Mouse (Mus musculus) midbrain, embryonic 11.5 days (tissue): ENCODE results near the gene Trak1. TPM values are rescaled to one million over a fixed set of nuclear protein-coding genes. Genes with fewer than 3 reads are reported as not detected.

Source experiments
- ATAC-seq: fragments of 200-750 bp; cut with Nextera tagmentation; 2 replicates; pipeline ENCODE4 v1.8.0; 2017; ENCODE audit warnings: moderate TSS enrichment, moderate library complexity; ENCODE audit not compliant: low FRiP score
- DNase-seq: peaks from one replicate; pipeline ENCODE4 v3.0.0; 2015; ENCODE audit warnings: low spot score; ENCODE audit errors: missing footprints
- H3K27ac ChIP-seq: fragments of 300-500 bp; sonication (generic); 2 replicates; pipeline ENCODE4 v1.5.1; 2014; ENCODE audit warnings: low read depth, low read length
- H3K27me3 ChIP-seq: fragments of 300-500 bp; sonication (generic); 2 replicates; pipeline ENCODE4 v1.6.1; 2014; ENCODE audit warnings: mild to moderate bottlenecking, low read length, moderate library complexity, mixed read lengths; ENCODE audit not compliant: control insufficient read depth, insufficient read depth
- H3K36me3 ChIP-seq: fragments of 300-500 bp; sonication (generic); 2 replicates; pipeline ENCODE4 v1.6.1; 2014; ENCODE audit warnings: mild to moderate bottlenecking, low read length, moderate library complexity, mixed read lengths; ENCODE audit not compliant: control insufficient read depth, insufficient read depth
- H3K4me1 ChIP-seq: fragments of 300-500 bp; sonication (generic); 2 replicates; pipeline ENCODE4 v1.6.1; 2014; ENCODE audit warnings: low read length; ENCODE audit not compliant: control insufficient read depth, insufficient read depth
- H3K4me2 ChIP-seq: fragments of 300-500 bp; sonication (generic); 2 replicates; pipeline ENCODE4 v1.6.1; 2014; ENCODE audit warnings: mild to moderate bottlenecking, moderate library complexity
- H3K4me3 ChIP-seq: fragments of 300-500 bp; sonication (generic); 2 replicates; pipeline ENCODE4 v1.5.1; 2014; ENCODE audit warnings: low read depth, low read length
- H3K9ac ChIP-seq: fragments of 300-500 bp; sonication (generic); 2 replicates; pipeline ENCODE4 v1.6.1; 2014; ENCODE audit warnings: low read length
- H3K9me3 ChIP-seq: fragments of 300-500 bp; sonication (generic); 2 replicates; pipeline ENCODE4 v1.6.1; 2016; ENCODE audit warnings: low read length; ENCODE audit not compliant: control insufficient read depth
- WGBS: fragments of 180-500 bp; shearing (Covaris S2); extraction: QIAGEN DNeasy Blood & Tissue Kit; methylation state at CpG from one replicate; pipeline ENCODE4 v1.1.7; 2014; 5-methylcytosine and 5-hydroxymethylcytosine counted together
- polyA plus RNA-seq: library from polyadenylated mRNA; unstranded; fragments of >200 nt; fragmentation: Nextera tagmentation; extraction: Ambion mirVana; gene quantifications from 2 replicates; pipeline ENCODE4 v1.2.1, GENCODE M21; 2014

Gene Trak1
- polyA plus RNA-seq, 1 experiment from 2014 or later: 20.5 TPM

DNA sequence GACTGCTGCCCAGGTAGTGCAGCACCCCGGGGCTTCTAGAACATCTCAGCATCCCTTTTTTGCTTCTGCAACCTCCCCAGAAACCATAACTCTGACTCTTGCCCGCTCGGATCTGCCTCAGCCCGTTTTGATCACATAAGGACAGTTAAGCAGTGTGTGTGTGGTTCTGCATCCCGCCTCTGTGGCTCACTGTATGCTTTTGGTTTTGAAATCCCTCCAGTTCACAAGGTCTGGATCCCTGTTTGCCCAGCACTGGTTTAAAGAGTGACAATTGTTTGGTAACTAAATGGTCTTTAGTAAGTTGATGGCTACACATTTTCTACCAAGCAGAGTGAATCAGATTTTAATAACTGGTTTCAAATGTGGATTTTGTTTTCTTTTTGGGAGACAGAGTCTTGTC, 119.2 kb downstream of the Trak1 start:
- Histone ChIP-seq H3K9ac (no peak overlapping the region), H3K4me2 (no peak overlapping the region), H3K36me3 (no peaks in the 10 kb centered on the region), H3K4me1 (no peaks in the 10 kb centered on the region), H3K27me3 (no peaks in the 10 kb centered on the region), H3K4me3 (no peak overlapping the region), H3K9me3 (no peaks in the 10 kb centered on the region), H3K27ac (no peak overlapping the region)
- WGBS: 90% methylated on average over 5 of the region's 5 CpGs
- peak; percentile 2 for DNase-seq
- ATAC-seq: no peak

DNA sequence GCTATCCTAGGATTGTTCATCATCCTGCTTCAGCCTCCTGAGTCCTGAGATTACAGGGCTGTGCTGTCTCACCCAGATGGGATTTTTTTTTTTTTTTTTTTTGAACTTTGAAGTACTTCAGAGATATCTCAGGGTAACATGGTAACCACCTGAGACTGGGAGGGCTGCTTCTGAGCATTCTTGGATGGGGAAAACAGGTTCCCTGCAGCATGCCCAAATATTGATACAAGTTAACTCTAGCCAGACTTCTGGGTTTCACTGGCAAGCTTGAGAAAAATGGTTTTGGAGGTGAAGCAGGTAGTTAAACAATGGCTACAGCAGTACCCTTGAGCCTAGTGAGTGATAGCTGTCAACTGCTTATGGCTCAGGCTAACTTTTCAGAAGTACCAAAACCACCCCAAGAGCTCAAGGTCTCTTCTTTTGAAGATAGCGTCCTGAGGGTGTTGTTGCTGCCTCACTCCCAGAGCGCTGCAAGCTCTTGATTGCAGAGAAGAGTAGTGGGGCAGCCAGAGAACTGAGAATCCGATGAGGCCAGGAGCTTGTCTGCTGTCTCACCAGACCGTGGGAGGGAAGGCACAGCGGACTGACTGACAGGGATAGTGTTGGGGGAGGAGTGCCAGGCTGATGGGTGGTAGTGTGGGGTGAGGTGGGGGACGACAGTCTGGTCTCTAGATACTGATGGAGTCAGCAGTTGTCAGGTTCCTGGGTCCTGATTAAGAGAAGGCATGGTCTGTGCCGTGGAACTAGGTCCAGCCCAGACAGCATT, 119.8 kb downstream of the Trak1 start:
- DNase-seq (no peak), ATAC-seq (no peak)
- Histone ChIP-seq H3K4me2 (no peak overlapping the region), H3K4me3 (no peak overlapping the region), H3K9me3 (no peaks in the 10 kb centered on the region), H3K9ac (no peak overlapping the region), H3K27me3 (no peaks in the 10 kb centered on the region), H3K27ac (no peak overlapping the region), H3K4me1 (no peaks in the 10 kb centered on the region), H3K36me3 (no peaks in the 10 kb centered on the region)
- 84% methylated on average over 7 of the region's 7 CpGs for WGBS

GRCm38 (mm10) chr9:121419011-121419410, 121.7 kb downstream of the Trak1 start:
- Histone ChIP-seq H3K9me3 (no peaks in the 10 kb centered on the region), H3K27ac (no peak overlapping the region), H3K4me3 (no peak overlapping the region), H3K36me3 (no peaks in the 10 kb centered on the region), H3K27me3 (no peaks in the 10 kb centered on the region), H3K4me2 (no peak overlapping the region), H3K9ac (no peak overlapping the region), H3K4me1 (no peaks in the 10 kb centered on the region)
- 91% methylated on average over 3 of the region's 3 CpGs for WGBS
- DNase-seq (no peak), ATAC-seq (no peak)

- no peaks in the 10 kb centered on the region for H3K9me3 ChIP-seq
- H3K27me3 ChIP-seq: no peaks in the 10 kb centered on the region
- no peak overlapping the region for H3K4me2 ChIP-seq
- H3K36me3 ChIP-seq: no peaks in the 10 kb centered on the region
- 86% methylated on average over 7 of the region's 7 CpGs for WGBS
- ATAC-seq: no peak
- no peak overlapping the region for H3K9ac ChIP-seq
- no peak overlapping the region for H3K4me3 ChIP-seq
- no peak for DNase-seq
- no peaks in the 10 kb centered on the region for H3K4me1 ChIP-seq
- H3K27ac ChIP-seq: no peak overlapping the region
Observed at GRCm38 (mm10) chr9:121419573-121419972, 122.3 kb downstream of the Trak1 start.

DNA sequence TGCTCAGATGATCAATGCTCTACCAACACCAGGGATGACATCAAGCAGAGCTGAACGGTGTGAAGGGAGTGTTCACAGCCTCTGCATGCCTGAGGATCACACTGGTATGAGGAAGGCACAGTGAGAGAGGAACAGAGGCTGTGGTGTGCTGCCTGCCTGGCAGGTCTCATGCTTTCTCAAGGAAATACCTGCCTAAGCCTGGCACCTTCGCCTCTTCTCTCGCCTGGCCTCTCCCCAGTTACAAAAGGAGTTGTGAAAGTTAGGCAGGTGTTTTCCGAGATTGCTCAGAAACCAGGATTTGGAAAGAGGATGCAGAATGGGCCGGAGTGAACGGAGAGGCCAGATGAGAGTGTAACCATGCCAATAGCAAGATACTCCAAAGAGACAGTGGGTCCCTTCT, 123.5 kb downstream of the Trak1 start:
- H3K36me3 ChIP-seq: no peaks in the 10 kb centered on the region
- H3K4me1 ChIP-seq: no peaks in the 10 kb centered on the region
- H3K27ac ChIP-seq: no peak overlapping the region
- DNase-seq (no peak), ATAC-seq (no peak)
- H3K9me3 ChIP-seq: no peaks in the 10 kb centered on the region
- H3K9ac ChIP-seq: no peak overlapping the region
- H3K27me3 ChIP-seq: no peaks in the 10 kb centered on the region
- WGBS: 94% methylated on average over 6 of the region's 6 CpGs
- H3K4me3 ChIP-seq: no peak overlapping the region
- no peak overlapping the region for H3K4me2 ChIP-seq

DNA sequence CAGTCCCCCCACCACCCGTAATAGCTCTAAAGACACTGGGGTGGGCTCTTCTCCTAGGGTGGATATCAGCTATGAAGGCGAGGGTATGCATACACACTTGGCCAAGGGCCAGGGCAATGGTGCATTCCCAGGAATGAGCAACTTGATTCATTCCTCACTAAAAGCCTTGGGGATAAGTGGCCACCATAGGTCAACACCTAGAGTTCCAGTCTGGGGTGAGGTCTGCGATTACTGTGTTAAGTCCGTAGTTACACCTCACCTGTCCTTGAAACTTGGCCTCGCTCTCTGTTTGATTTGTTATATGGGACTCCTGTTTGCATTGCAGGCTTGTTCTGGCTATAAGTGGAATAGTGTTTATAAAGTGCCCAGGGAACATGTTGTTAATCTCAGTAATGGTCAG, 125.1 kb downstream of the Trak1 start:
- 92% methylated on average over 5 of the region's 5 CpGs for whole genome bisulfite sequencing

GRCm38 (mm10) chr9:121423621-121424020, 126.3 kb downstream of the Trak1 start:
- no peaks in the 10 kb centered on the region for H3K4me1 ChIP-seq
- WGBS: 86% methylated on average over 6 of the region's 6 CpGs
- no peak overlapping the region for H3K9ac ChIP-seq
- ATAC-seq (no peak), DNase-seq (no peak)
- no peaks in the 10 kb centered on the region for H3K36me3 ChIP-seq
- H3K4me3 ChIP-seq: no peak overlapping the region
- H3K27me3 ChIP-seq: no peaks in the 10 kb centered on the region
- no peak overlapping the region for H3K27ac ChIP-seq
- no peak overlapping the region for H3K4me2 ChIP-seq
- no peaks in the 10 kb centered on the region for H3K9me3 ChIP-seq

More for the DNA sequence above, 125.1 kb downstream of the Trak1 start:
- Histone ChIP-seq H3K36me3 (no peaks in the 10 kb centered on the region), H3K27me3 (no peaks in the 10 kb centered on the region), H3K9ac (no peak overlapping the region), H3K9me3 (no peaks in the 10 kb centered on the region), H3K4me2 (no peak overlapping the region), H3K4me3 (no peak overlapping the region), H3K27ac (no peak overlapping the region), H3K4me1 (no peaks in the 10 kb centered on the region)
- DNase-seq (peak; percentile 44), ATAC-seq (no peak)

- 75% methylated on average over 16 of the region's 16 CpGs for WGBS
- no peaks in the 10 kb centered on the region for H3K36me3 ChIP-seq
- no peaks in the 10 kb centered on the region for H3K27me3 ChIP-seq
- no peak overlapping the region for H3K27ac ChIP-seq
- ATAC-seq (peak; percentile 11; the same call in 1 of the 2 replicates), DNase-seq (no peak)
- no peak overlapping the region for H3K4me2 ChIP-seq
- no peak overlapping the region for H3K4me3 ChIP-seq
- H3K4me1 ChIP-seq: no peaks in the 10 kb centered on the region
- no peaks in the 10 kb centered on the region for H3K9me3 ChIP-seq
- H3K9ac ChIP-seq: no peak overlapping the region
Observed at GRCm38 (mm10) chr9:121424281-121425164, 127.2 kb downstream of the Trak1 start.

DNA sequence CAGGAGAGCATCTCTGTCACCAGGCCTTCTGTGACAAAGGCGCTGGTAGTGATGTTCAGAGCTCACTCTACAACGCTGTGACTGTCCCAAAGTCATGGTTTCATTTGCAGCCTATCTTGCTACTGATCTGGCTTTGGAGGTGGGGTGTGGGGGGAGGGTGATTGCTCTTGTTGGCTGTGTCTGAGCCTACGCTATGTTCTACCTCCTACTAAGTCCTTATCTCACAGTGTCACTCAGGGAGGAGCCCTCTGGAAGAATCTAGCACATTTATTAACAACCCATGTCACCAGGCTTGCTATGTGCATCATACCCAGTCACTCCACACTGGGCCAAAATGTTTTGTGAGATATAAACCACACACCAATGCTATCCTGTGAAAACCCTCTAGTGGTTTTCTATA, 129.1 kb downstream of the Trak1 start:
- Histone ChIP-seq H3K36me3 (no peaks in the 10 kb centered on the region), H3K4me1 (0 out of 2 replicates have a peak, but pooled peaks cover 2% of the 10 kb centered on the region), H3K9me3 (no peaks in the 10 kb centered on the region), H3K27me3 (no peaks in the 10 kb centered on the region), H3K27ac (no peak overlapping the region), H3K9ac (no peak overlapping the region), H3K4me3 (no peak overlapping the region), H3K4me2 (no peak overlapping the region)
- WGBS: 93% methylated on average over 3 of the region's 3 CpGs
- ATAC-seq (no peak), DNase-seq (no peak)
